Mouse (Mus musculus) forebrain, embryonic 16.5 days (tissue): ENCODE measurements at regions not wholly inside any gene's neighbourhood (a gene's known extent, or its start where the extent isn't known, plus 50 kb on each side); places are given as distances from the start of the nearest gene placed in this dataset.
A peak's percentile ranks its signal among the peaks of the same experiment; 100 is the strongest.

Experiments
- ATAC-seq: fragments of 200-750 bp; cut with Nextera tagmentation; 2 replicates; pipeline ENCODE4 v1.8.0; 2017; ENCODE audit warnings: mild to moderate bottlenecking, moderate library complexity
- H3K27ac ChIP-seq: fragments of 300-500 bp; sonication (generic); 2 replicates; pipeline ENCODE4 v1.5.1; 2014; ENCODE audit warnings: low read length, control low read depth
- H3K27me3 ChIP-seq: fragments of 300-500 bp; sonication (generic); replicated peaks from 2 replicates; pipeline ENCODE4 v1.6.1; 2014; ENCODE audit warnings: low read length; ENCODE audit not compliant: control insufficient read depth, insufficient read depth
- H3K36me3 ChIP-seq: fragments of 300-500 bp; sonication (generic); 2 replicates; pipeline ENCODE4 v1.6.1; 2014; ENCODE audit not compliant: control insufficient read depth, insufficient read depth
- H3K4me1 ChIP-seq: fragments of 300-500 bp; sonication (generic); replicated peaks from 2 replicates; pipeline ENCODE4 v1.6.1; 2014; ENCODE audit warnings: low read length; ENCODE audit not compliant: control insufficient read depth, insufficient read depth
- H3K4me2 ChIP-seq: fragments of 300-500 bp; sonication (generic); 2 replicates; pipeline ENCODE4 v1.6.1; 2014; ENCODE audit warnings: mild to moderate bottlenecking, low read length, control low read depth
- H3K4me3 ChIP-seq: fragments of 300-500 bp; sonication (generic); replicated peaks from 2 replicates; pipeline ENCODE4 v1.5.1; 2014; ENCODE audit warnings: mild to moderate bottlenecking, low read length, control low read depth
- H3K9ac ChIP-seq: fragments of 300-500 bp; sonication (generic); replicated peaks from 2 replicates; pipeline ENCODE4 v1.6.1; 2014; ENCODE audit warnings: low read depth, low read length, control low read depth
- H3K9me3 ChIP-seq: fragments of 300-500 bp; sonication (generic); 2 replicates; pipeline ENCODE4 v1.6.1; 2016; ENCODE audit warnings: low read length; ENCODE audit not compliant: control insufficient read depth
- WGBS: fragments of 180-500 bp; shearing (Covaris S2); extraction: QIAGEN DNeasy Blood & Tissue Kit; methylation state at CpG from one replicate; pipeline ENCODE4 v1.1.7; 2014; 5-methylcytosine and 5-hydroxymethylcytosine counted together

DNA sequence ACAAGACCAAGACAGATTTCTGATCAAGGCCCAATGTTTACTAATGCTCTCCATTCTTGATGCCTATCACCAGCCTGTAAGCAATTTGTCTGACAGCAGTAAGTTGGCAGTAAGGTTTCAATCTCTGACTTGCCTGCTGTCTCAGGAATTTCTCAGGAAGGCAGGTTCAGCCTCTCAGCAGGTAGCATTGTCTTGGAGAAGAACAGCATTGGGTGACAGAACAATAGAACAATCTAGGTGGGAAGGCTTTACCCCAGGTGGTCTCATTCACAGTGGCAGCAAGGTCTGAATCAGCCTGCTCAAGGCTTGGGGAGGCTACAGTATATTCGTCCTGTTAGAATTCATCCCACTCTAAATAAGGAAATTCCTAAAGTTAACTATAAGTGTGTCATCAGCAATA is 81.2 kb upstream of the Chordc1 start:
- Histone ChIP-seq H3K27ac (no peak overlapping the region), H3K9me3 (no peaks in the 10 kb centered on the region), H3K27me3 (no peaks in the 10 kb centered on the region), H3K4me3 (no peak overlapping the region), H3K36me3 (no peaks in the 10 kb centered on the region), H3K4me2 (no peak overlapping the region), H3K9ac (no peak overlapping the region), H3K4me1 (no peaks in the 10 kb centered on the region)
- 5% methylated on average over 1 of the region's 1 CpGs for WGBS
- no peak for ATAC-seq

DNA sequence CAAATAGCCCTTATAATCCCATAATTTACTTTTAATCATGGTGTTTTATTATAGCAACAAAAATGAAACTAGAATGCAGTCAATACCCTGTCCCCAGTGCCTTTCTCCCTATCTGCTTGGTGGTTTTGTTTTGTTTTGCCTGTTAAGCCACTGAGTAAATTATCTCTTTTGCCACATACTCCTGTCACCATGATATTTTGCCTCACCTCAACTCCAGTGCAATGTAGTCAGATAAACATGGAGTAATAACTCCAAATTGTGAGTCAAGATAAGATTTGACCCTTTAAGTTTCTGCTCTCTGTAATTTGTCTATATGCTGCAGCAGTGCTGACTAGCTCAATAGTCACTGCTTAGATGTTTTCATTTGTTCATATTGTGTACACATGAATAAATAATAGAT is 65.3 kb upstream of the Chordc1 start:
- H3K36me3 ChIP-seq: no peaks in the 10 kb centered on the region
- H3K27me3 ChIP-seq: no peaks in the 10 kb centered on the region
- H3K9me3 ChIP-seq: no peaks in the 10 kb centered on the region
- H3K4me1 ChIP-seq: no peaks in the 10 kb centered on the region
- no peak overlapping the region for H3K4me3 ChIP-seq
- no peak overlapping the region for H3K27ac ChIP-seq
- H3K4me2 ChIP-seq: no peak overlapping the region
- H3K9ac ChIP-seq: no peak overlapping the region
- ATAC-seq: no peak

DNA sequence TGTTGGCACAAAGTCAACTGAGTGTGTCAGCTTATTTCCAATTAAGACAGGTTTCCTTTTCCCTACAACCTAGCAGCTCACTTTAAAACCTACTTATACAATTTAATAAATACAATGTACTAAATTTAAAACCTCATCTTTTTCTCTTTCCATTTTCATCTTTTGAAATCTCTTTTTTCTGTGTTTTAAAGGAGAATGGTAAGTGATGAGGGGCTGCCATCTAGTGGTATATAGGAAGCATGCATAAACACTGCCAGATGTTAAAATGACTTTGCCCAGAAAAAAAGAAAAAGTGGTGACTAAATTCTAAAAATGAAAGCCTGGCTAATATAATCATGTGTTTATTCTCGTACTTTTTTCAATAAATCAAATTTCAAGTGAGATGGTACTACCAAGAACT is 62.0 kb upstream of the Chordc1 start:
- no peaks in the 10 kb centered on the region for H3K4me1 ChIP-seq
- no peak overlapping the region for H3K9ac ChIP-seq
- 6% methylated on average over 1 of the region's 1 CpGs for WGBS
- H3K4me3 ChIP-seq: no peak overlapping the region
- H3K4me2 ChIP-seq: no peak overlapping the region
- H3K27me3 ChIP-seq: no peaks in the 10 kb centered on the region
- no peaks in the 10 kb centered on the region for H3K36me3 ChIP-seq
- ATAC-seq: peak; percentile 54; the same call in 1 of the 2 replicates
- no peaks in the 10 kb centered on the region for H3K9me3 ChIP-seq
- no peak overlapping the region for H3K27ac ChIP-seq
